ENCODE assay signal across 8 mouse cellular contexts in genomic region chr9:64178610-64178973, GRCm38 (mm10). TPM values are rescaled to one million over a fixed set of nuclear protein-coding genes. Genes with fewer than 3 reads are reported as not detected.
DNase-seq lines count a peak whose midpoint lies in the region; ATAC-seq and TF ChIP-seq lines count a peak whose summit lies in the region.

No protein-coding gene starts in this region.

- H3K4me2 ChIP-seq in heart, embryonic 13.5 days: peak overlapping the region; percentile 71
- peak overlapping the region; percentile 66 for H3K4me2 ChIP-seq in forebrain, embryonic 14.5 days (ENCODE audit: low read length)
- peak overlapping the region; percentile 69 for H3K4me2 ChIP-seq in liver, embryonic 14.5 days (ENCODE audit: low read depth)
- peak overlapping the region; percentile 58 for H3K4me2 ChIP-seq in stomach, embryonic 15.5 days

- H3K36me3 ChIP-seq in heart, embryonic 13.5 days: peaks cover 76% of the 10 kb centered on the region
- H3K36me3 ChIP-seq in forebrain, embryonic 14.5 days (ENCODE audit: control insufficient read depth, insufficient read depth, low read length): peaks cover 74% of the 10 kb centered on the region
- peaks cover 64% of the 10 kb centered on the region for H3K36me3 ChIP-seq in liver, embryonic 14.5 days (replicated peaks; ENCODE audit: control insufficient read depth, insufficient read depth, low read depth)
- peaks cover 55% of the 10 kb centered on the region for H3K36me3 ChIP-seq in stomach, embryonic 15.5 days

- H3K9ac ChIP-seq in heart, embryonic 13.5 days: peak overlapping the region; percentile 83
- H3K9ac ChIP-seq in forebrain, embryonic 14.5 days (ENCODE audit: low read length): peak overlapping the region; percentile 73
- H3K9ac ChIP-seq in liver, embryonic 14.5 days (replicated peaks): peak overlapping the region; percentile 94
- no peak overlapping the region for H3K9ac ChIP-seq in stomach, embryonic 15.5 days

- no peak for DNase-seq in heart, adult 11 months
- DNase-seq in NIH3T3 (ENCODE audit: low read depth): peak; percentile 54
- peak; percentile 59 for DNase-seq in forebrain, embryonic 14.5 days (ENCODE audit: low spot score)
- DNase-seq in liver, embryonic 14.5 days (ENCODE audit: low read depth in 3 of 3, low spot score in 3 of 3): peak in 1 of 3 experiments; percentile 22
- DNase-seq in adrenal gland, postnatal 14 days: no peak
- DNase-seq in cerebellum, adult 11-12 months: no peak

- H3K9me3 ChIP-seq in heart, embryonic 13.5 days: no peaks in the 10 kb centered on the region
- no peaks in the 10 kb centered on the region for H3K9me3 ChIP-seq in forebrain, embryonic 14.5 days (replicated peaks; ENCODE audit: control insufficient read depth, low read length)
- H3K9me3 ChIP-seq in liver, embryonic 14.5 days (ENCODE audit: control insufficient read depth, low read length): no peaks in the 10 kb centered on the region
- no peaks in the 10 kb centered on the region for H3K9me3 ChIP-seq in stomach, embryonic 15.5 days

- peaks cover 30% of the 10 kb centered on the region for H3K4me1 ChIP-seq in heart, embryonic 13.5 days
- peaks cover 15% of the 10 kb centered on the region for H3K4me1 ChIP-seq in forebrain, embryonic 14.5 days (ENCODE audit: control insufficient read depth, insufficient read depth, low read length)
- H3K4me1 ChIP-seq in liver, embryonic 14.5 days (replicated peaks; ENCODE audit: control insufficient read depth in 2 of 2, insufficient read depth in 2 of 2, low read length in 1 of 2): peaks cover 0 to 18% of the 10 kb centered on the region in 2 experiments
- peaks cover 6% of the 10 kb centered on the region; the same call in 1 of the 2 replicates for H3K4me1 ChIP-seq in stomach, embryonic 15.5 days

- H3K27ac ChIP-seq in heart, embryonic 13.5 days (replicated peaks): peak overlapping the region; percentile 86
- peak overlapping the region; percentile 80 for H3K27ac ChIP-seq in forebrain, embryonic 14.5 days (ENCODE audit: low read depth, low read length)
- peak overlapping the region; percentile 70 for H3K27ac ChIP-seq in liver, embryonic 14.5 days
- H3K27ac ChIP-seq in stomach, embryonic 15.5 days: peak overlapping the region; percentile 92

- ATAC-seq in heart, embryonic 13.5 days (ENCODE audit: extremely low read depth, insufficient number of reproducible peaks, low FRiP score, low TSS enrichment): no peak
- peak; percentile 59 for ATAC-seq in forebrain, embryonic 14.5 days
- ATAC-seq in liver, embryonic 14.5 days (ENCODE audit: insufficient read depth): peak; percentile 52
- 0 out of 2 replicates have a peak, but pooled peaks have one; percentile 32 for ATAC-seq in stomach, embryonic 15.5 days (ENCODE audit: insufficient read depth, low FRiP score, low read depth)

- no peaks in the 10 kb centered on the region for H3K27me3 ChIP-seq in heart, embryonic 13.5 days (replicated peaks)
- H3K27me3 ChIP-seq in forebrain, embryonic 14.5 days (replicated peaks; ENCODE audit: control insufficient read depth, insufficient read depth, low read length): no peaks in the 10 kb centered on the region
- no peaks in the 10 kb centered on the region for H3K27me3 ChIP-seq in liver, embryonic 14.5 days (ENCODE audit: control insufficient read depth, insufficient read depth, low read length)
- no peaks in the 10 kb centered on the region for H3K27me3 ChIP-seq in stomach, embryonic 15.5 days (replicated peaks)

- TF ChIP-seq CTCF in liver, embryonic 14.5 days (IDR thresholded peaks at IDR 0.05; ENCODE audit: low read depth): peak; percentile 8; the same call in 1 of the 2 replicates

- 26% methylated on average over 3 of the region's 3 CpGs for WGBS in heart, embryonic 13.5 days
- 34% methylated on average over 3 of the region's 3 CpGs for WGBS in forebrain, embryonic 14.5 days
- WGBS in liver, embryonic 14.5 days (ENCODE audit: insufficient replicate concordance): 25% methylated on average over 3 of the region's 3 CpGs
- WGBS in stomach, embryonic 15.5 days: 32% methylated on average over 3 of the region's 3 CpGs

- peak overlapping the region; percentile 73 for H3K4me3 ChIP-seq in heart, embryonic 13.5 days
- peak overlapping the region; percentile 64; the same call in 1 of the 2 replicates for H3K4me3 ChIP-seq in forebrain, embryonic 14.5 days (ENCODE audit: low read depth, low read length)
- peak overlapping the region; percentile 75 to 88 for H3K4me3 ChIP-seq in liver, embryonic 14.5 days (ENCODE audit: insufficient read depth in 1 of 2, low read depth in 2 of 2, low read length in 2 of 2)
- H3K4me3 ChIP-seq in stomach, embryonic 15.5 days (replicated peaks): peak overlapping the region; percentile 75

- TF ChIP-seq EP300 in liver, embryonic 14.5 days (IDR thresholded peaks at IDR 0.05; ENCODE audit: low read depth): no peak

RNA-seq across cellular contexts. Expression of gene Snapc5, which starts 0.5 kb away (rescaled TPM):
- polyA plus RNA-seq in heart, embryonic 13.5 days (2015; fragmentation: Nextera tagmentation; extraction: Ambion mirVana): 26.5 and 31.1 TPM in 2 replicates
- polyA plus RNA-seq in forebrain, embryonic 14.5 days (2014; fragmentation: Nextera tagmentation; extraction: Ambion mirVana): 21.3 and 24.3 TPM in 2 replicates
- 4.2 and 11.5 TPM in 2 replicates for polyA plus RNA-seq in liver, embryonic 14.5 days (2012; rRNA removed)
- polyA plus RNA-seq in liver, embryonic 14.5 days (2014; fragmentation: Nextera tagmentation; extraction: Ambion mirVana): 7.5 and 8.3 TPM in 2 replicates
- polyA plus RNA-seq in stomach, embryonic 15.5 days (2015; fragmentation: Nextera tagmentation; extraction: Ambion mirVana): 31.1 and 32.8 TPM in 2 replicates
- 20.4 and 22.9 TPM in 2 replicates for total RNA-seq in adrenal gland, postnatal 14 days (2021)

RNA-seq across cellular contexts. Expression of gene Rpl4, which starts 5.4 kb away (rescaled TPM):
- polyA plus RNA-seq in heart, embryonic 13.5 days (2015; fragmentation: Nextera tagmentation; extraction: Ambion mirVana): 707 and 780 TPM in 2 replicates
- 868 and 950 TPM in 2 replicates for polyA plus RNA-seq in forebrain, embryonic 14.5 days (2014; fragmentation: Nextera tagmentation; extraction: Ambion mirVana)
- polyA plus RNA-seq in liver, embryonic 14.5 days (2012; rRNA removed): 583 and 863 TPM in 2 replicates
- 840 and 926 TPM in 2 replicates for polyA plus RNA-seq in liver, embryonic 14.5 days (2014; fragmentation: Nextera tagmentation; extraction: Ambion mirVana)
- polyA plus RNA-seq in stomach, embryonic 15.5 days (2015; fragmentation: Nextera tagmentation; extraction: Ambion mirVana): 1,181 and 1,204 TPM in 2 replicates
- 872 and 1,008 TPM in 2 replicates for total RNA-seq in adrenal gland, postnatal 14 days (2021)

RNA-seq across cellular contexts. Expression of gene Zwilch, which starts 5.7 kb away (rescaled TPM):
- polyA plus RNA-seq in heart, embryonic 13.5 days (2015; fragmentation: Nextera tagmentation; extraction: Ambion mirVana): 19.9 and 21.7 TPM in 2 replicates
- polyA plus RNA-seq in forebrain, embryonic 14.5 days (2014; fragmentation: Nextera tagmentation; extraction: Ambion mirVana): 6.2 and 7.2 TPM in 2 replicates
- polyA plus RNA-seq in liver, embryonic 14.5 days (2012; rRNA removed): 15.1 and 34.4 TPM in 2 replicates
- polyA plus RNA-seq in liver, embryonic 14.5 days (2014; fragmentation: Nextera tagmentation; extraction: Ambion mirVana): 11.8 and 14.6 TPM in 2 replicates
- polyA plus RNA-seq in stomach, embryonic 15.5 days (2015; fragmentation: Nextera tagmentation; extraction: Ambion mirVana): 19.8 and 21.4 TPM in 2 replicates
- 6.3 and 7.0 TPM in 2 replicates for total RNA-seq in adrenal gland, postnatal 14 days (2021)

RNA-seq across cellular contexts. Expression of gene Uchl4, which starts 56.4 kb away (rescaled TPM):
- polyA plus RNA-seq in heart, embryonic 13.5 days (2015; fragmentation: Nextera tagmentation; extraction: Ambion mirVana): 1.6 and 1.7 TPM in 2 replicates
- polyA plus RNA-seq in forebrain, embryonic 14.5 days (2014; fragmentation: Nextera tagmentation; extraction: Ambion mirVana): 1.7 and 2.2 TPM in 2 replicates
- 0.06 and 0.13 TPM in 2 replicates for polyA plus RNA-seq in liver, embryonic 14.5 days (2012; rRNA removed)
- polyA plus RNA-seq in liver, embryonic 14.5 days (2014; fragmentation: Nextera tagmentation; extraction: Ambion mirVana): 0.75 and 0.77 TPM in 2 replicates
- 3.2 and 5.0 TPM in 2 replicates for polyA plus RNA-seq in stomach, embryonic 15.5 days (2015; fragmentation: Nextera tagmentation; extraction: Ambion mirVana)
- total RNA-seq in adrenal gland, postnatal 14 days (2021): 1.5 and 3.0 TPM in 2 replicates

Comparison
In these comparisons a context has a peak if more than half of its experiments do, and no peak if none do; other contexts are left out.
1. DNase-seq: peak in NIH3T3 (single experiment) and forebrain, embryonic 14.5 days (single experiment); none in heart, adult 11 months (single experiment), adrenal gland, postnatal 14 days (single experiment) and cerebellum, adult 11-12 months (single experiment).
2. Peak in every context shown above with its lines, with median percentiles within 50 percentile points of each other: H3K27ac ChIP-seq, H3K4me2 ChIP-seq and H3K4me3 ChIP-seq.